Comparison of ENCODE assay signal across 10 mouse cellular contexts in genomic region chr4:144949441-144950326, GRCm38 (mm10). TPM values are rescaled to one million over a fixed set of nuclear protein-coding genes. Genes with fewer than 3 reads are reported as not detected.
DNase-seq lines count a peak whose midpoint lies in the region; ATAC-seq and TF ChIP-seq lines count a peak whose summit lies in the region.
"Had no signal": no experiment of that assay in that cellular context is flagged by ENCODE, and none has a peak within 500 bp of the region (broad histone marks: within the 10 kb centered on the region; RNA-seq: fewer than 3 reads in every experiment).

No protein-coding gene starts in this region.

- peak overlapping the region; percentile 3; the same call in 1 of the 2 replicates for H3K4me2 ChIP-seq in heart, embryonic 15.5 days
- H3K4me2 ChIP-seq in kidney, postnatal 0 days (ENCODE audit: low read length) = no peak overlapping the region

- WGBS in heart, embryonic 15.5 days = 13% methylated on average over 9 of the region's 9 CpGs
- WGBS in kidney, postnatal 0 days = 6% methylated on average over 9 of the region's 9 CpGs

- DNase-seq in right cerebral cortex, postnatal 10 days (ENCODE audit: low spot score in 2 of 2) = peak; percentile 46 to 61
- DNase-seq in right cerebral cortex, postnatal 25 days = no peak
- peak; percentile 88 for DNase-seq in kidney, postnatal 0 days (ENCODE audit: low spot score)
- peak; percentile 86 for DNase-seq in lung, postnatal 36 days
- peak; percentile 86 for DNase-seq in retina, postnatal 1 day
- DNase-seq in frontal cortex, adult 2 months (ENCODE audit: extremely low spot score in 1 of 2, low spot score in 1 of 2) = no peak

- no peaks in the 10 kb centered on the region for H3K9me3 ChIP-seq in heart, embryonic 15.5 days (replicated peaks)
- no peaks in the 10 kb centered on the region for H3K9me3 ChIP-seq in kidney, postnatal 0 days (replicated peaks; ENCODE audit: low read length)

- no peak for TF ChIP-seq CTCF in kidney, postnatal 0 days (IDR thresholded peaks at IDR 0.05; ENCODE audit: low read depth)

- no peaks in the 10 kb centered on the region for H3K36me3 ChIP-seq in heart, embryonic 15.5 days
- H3K36me3 ChIP-seq in kidney, postnatal 0 days (ENCODE audit: insufficient read depth, low read length) = no peaks in the 10 kb centered on the region

- no peaks in the 10 kb centered on the region for H3K27me3 ChIP-seq in heart, embryonic 15.5 days
- no peaks in the 10 kb centered on the region for H3K27me3 ChIP-seq in kidney, postnatal 0 days (ENCODE audit: insufficient read depth, low read length)
- H3K27me3 ChIP-seq: CH12.LX had no signal

- peak overlapping the region; percentile 40; the same call in 1 of the 2 replicates for H3K9ac ChIP-seq in heart, embryonic 15.5 days
- H3K9ac ChIP-seq in kidney, postnatal 0 days (ENCODE audit: low read depth, low read length) = 0 out of 2 replicates have a peak overlapping the region, but pooled peaks have one; percentile 10

- H3K4me3 ChIP-seq in heart, embryonic 15.5 days = no peak overlapping the region
- H3K4me3 ChIP-seq in kidney, postnatal 0 days (replicated peaks; ENCODE audit: low read depth, low read length) = no peak overlapping the region

- H3K27ac ChIP-seq in heart, embryonic 15.5 days = peak overlapping the region; percentile 83
- H3K27ac ChIP-seq in kidney, postnatal 0 days = peak overlapping the region; percentile 83
- H3K27ac ChIP-seq: macrophage had no signal

- peak; percentile 93 for ATAC-seq in erythroblast, adult 5-6 weeks (replicated peaks; ENCODE audit: low FRiP score, poor library complexity, severe bottlenecking)
- ATAC-seq in heart, embryonic 15.5 days (replicated peaks; ENCODE audit: insufficient number of reproducible peaks, insufficient read depth, low FRiP score, low read depth) = peak; percentile 72
- peak; percentile 93 for ATAC-seq in kidney, postnatal 0 days (replicated peaks; ENCODE audit: low FRiP score, low read depth)

- peaks cover 36% of the 10 kb centered on the region for H3K4me1 ChIP-seq in heart, embryonic 15.5 days (replicated peaks)
- H3K4me1 ChIP-seq in kidney, postnatal 0 days (replicated peaks; ENCODE audit: insufficient read depth, low read length) = peaks cover 15% of the 10 kb centered on the region

RNA-seq across cellular contexts. Expression of gene Dhrs3, which starts 57.1 kb away (rescaled TPM):
- total RNA-seq in erythroblast, adult 5-6 weeks (2015; ENCODE audit: low replicate concordance) = 13.6 and 14.4 TPM in 2 replicates
- 10.3 and 16.5 TPM in 2 replicates for total RNA-seq in erythroblast, adult 5-6 weeks (2017; ENCODE audit: low replicate concordance)
- 36.3 and 46.4 TPM in 2 replicates for polyA plus RNA-seq in heart, embryonic 15.5 days (2015; fragmentation: Nextera tagmentation; extraction: Ambion mirVana)
- polyA plus RNA-seq in kidney, postnatal 0 days (2015; fragmentation: Nextera tagmentation; extraction: Ambion mirVana) = 199 and 233 TPM in 2 replicates
- 26.4 and 28.0 TPM in 2 replicates for polyA plus RNA-seq in frontal cortex, adult 2 months (2012; rRNA removed)

Comparison
In these comparisons a context has a peak if more than half of its experiments do, and no peak if none do; other contexts are left out.
1. DNase-seq: peak in right cerebral cortex, postnatal 10 days (2 of 2), kidney, postnatal 0 days (single experiment), lung, postnatal 36 days (single experiment) and retina, postnatal 1 day (single experiment); none in right cerebral cortex, postnatal 25 days (single experiment) and frontal cortex, adult 2 months (0 of 2).
2. Peak in every context shown above with its lines, with median percentiles within 50 percentile points of each other: ATAC-seq.